Mouse (Mus musculus) mature B cell (primary cell): ENCODE results near the gene Hist1h2bf.

Experiments
- in situ Hi-C: fragments of 300-500 bp; cut with MboI; formaldehyde crosslinking; loops from 2 replicates; pipeline ENCODE4 v1.14.3; 2019

The Hist1h2bf gene

DNA sequence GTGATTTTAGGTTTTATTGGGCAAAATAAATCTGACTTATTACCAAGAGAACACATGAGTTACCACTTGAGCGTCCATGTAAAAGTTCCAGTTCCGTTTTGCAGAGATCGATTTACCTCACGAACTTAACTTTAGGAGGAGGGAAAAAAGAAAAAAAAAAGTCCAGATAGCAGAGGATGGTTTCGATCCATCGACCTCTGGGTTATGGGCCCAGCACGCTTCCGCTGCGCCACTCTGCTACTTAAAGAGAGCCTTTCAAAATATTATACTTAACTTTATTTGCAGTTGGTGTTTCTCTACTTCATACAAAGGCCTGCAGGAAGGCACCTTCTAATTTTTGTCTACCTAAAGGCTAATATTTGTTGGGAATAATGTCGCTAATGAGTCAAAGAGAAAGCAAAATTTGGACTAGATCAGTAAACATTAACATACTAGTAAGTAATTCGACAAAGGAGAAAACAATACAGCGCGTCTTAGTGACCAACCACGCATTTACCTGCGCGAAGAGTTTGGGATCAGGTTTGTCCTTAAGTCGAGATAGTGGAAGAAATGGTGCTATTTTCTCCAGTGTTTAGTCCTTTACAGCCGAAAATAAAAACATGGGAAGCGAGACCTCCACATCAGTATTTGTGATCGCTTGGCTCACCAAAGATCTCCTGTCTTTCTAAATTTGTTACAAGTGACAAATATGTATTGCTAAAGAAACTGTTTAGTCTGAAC, 43.7 kb downstream of the Hist1h2bf start:
- in situ Hi-C loops = loop anchor here (5.0 kb wide), 1 partner anchor 37 kb away; no protein-coding TSS in a partner anchor

DNA sequence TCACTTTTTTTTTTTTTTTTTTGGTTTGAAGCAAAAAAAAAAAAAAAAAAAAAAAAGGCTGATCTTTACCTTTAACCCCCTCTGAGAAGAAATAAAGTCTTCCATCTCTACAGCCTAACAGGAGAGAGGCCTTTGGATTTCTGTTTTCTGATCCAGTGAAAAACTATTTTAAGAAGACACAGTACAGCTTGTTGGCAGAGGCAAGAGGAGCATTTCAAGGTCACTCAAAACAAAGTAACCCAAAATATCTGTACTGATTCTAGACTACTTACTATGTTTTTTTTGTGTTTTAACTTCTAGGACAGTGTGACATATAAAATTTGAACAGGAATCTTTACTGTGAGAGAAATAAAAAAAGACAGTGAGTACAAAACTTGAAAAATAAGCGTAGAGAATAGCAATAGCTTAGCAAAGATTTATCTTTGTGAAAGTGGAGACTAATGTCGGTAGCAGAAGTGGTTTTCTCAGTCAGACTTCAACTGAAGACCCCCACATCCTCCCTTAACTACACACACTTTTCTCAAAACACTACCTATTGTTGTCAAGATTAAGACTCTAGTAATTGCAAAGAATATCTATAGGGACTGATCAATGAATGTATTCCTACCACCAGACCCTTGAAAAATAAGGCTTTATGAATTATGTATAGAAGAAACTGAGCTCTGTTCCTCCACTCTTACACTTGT, 44.4 kb downstream of the Hist1h2bf start:
- in situ Hi-C loops = loop anchor here (5.0 kb wide), 1 partner anchor 38 kb away; no protein-coding TSS in a partner anchor

DNA sequence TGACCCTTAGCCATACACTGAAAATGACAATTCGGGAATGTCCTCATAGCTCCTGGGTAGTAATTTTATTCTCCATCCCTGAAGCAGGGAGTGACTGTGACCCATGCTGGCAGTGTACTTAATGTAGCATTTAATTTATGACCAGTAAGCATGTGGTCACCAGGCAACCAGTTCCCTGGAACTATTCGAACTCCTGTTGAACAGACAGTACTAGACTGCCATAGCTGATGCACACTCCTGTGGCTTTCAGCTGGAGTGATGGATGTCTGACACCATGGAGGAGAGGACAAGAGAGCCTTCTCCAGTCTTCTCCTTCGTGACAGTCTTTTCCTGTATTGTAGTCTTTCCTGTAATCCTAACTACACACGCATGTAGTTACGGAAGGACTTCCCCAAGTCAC, 45.0 kb downstream of the Hist1h2bf start:
- in situ Hi-C loops = no loop called here

DNA sequence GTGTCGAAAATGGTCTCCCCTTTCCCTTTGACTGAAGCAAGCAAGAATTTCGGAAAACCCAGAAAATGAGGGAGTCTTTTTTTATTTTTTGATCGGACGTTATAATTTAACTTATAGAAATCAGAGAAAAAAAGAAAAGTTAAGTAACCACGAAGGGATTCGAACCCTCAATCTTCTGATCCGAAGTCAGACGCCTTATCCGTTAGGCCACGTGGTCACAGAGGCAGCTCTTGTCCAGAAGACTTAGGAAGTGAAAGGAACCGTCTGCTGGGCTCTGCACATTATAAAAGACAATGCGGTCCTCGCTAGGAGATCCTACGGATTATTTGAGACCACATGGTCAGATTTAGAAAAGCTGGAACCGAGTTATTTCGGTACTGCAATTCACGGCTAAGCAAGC, 47.7 kb downstream of the Hist1h2bf start:
- in situ Hi-C loops = no loop called here

DNA sequence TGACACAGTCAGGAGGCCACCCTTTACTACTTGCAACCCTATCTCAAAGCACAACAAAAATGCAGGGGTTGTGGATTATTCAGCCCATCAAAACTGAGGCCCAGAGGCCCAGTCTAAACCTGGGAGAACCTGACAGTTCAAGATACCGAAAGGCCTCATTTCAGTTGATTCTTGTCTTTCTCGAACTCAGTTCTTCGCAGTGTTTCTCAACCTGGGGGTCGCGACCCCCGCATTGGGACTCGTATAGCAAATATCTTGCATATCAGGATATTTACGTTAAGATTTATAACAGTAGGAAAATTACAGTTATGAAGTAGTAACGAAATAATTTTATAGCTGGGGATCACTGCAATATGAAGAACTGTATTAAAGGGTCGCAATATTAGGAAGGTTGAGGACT, 48.1 kb downstream of the Hist1h2bf start:
- in situ Hi-C loops = no loop called here

DNA sequence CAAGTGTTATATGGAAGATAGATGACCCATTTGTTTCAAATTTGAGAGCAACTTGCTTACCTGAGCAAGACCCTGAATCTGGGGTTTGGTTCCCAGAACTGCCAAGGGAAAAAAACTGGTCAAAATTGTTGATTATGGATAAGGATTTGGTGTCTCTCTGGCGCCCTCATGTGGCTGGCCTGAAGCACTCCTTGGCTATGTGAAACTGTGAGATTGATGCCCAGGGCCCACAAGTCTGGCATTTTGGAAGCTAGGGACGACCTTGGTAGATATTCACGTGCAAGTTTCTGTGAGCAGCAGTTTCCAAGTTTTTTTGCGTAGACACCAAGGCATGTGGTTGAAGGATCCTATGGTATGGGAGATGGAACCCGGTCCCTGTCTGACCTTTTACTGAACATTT, 49.3 kb downstream of the Hist1h2bf start:
- in situ Hi-C loops = loop anchor here (5.0 kb wide), 1 partner anchor 1482 kb away; the partner anchor contains the start of genes Hist1h2ag, Hist1h2bj and Hist1h4i

DNA sequence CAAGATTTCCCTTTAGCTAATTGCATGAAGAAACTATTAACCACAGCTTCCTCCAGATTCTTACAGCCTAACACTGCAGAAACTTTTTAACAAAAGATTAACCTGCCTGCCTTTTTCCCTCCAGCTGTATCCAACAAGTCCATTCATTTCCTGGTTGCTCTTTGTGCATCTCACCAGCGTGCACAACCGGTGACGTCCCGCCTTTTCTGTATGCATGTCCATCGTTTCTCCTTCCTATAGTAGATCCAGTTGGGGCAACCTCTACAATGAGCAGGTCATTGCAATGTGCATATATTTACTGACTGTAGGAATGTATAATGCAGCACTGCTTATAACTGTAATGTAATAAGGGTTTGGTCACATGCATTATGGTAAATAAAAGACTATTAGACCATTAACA, 50.0 kb downstream of the Hist1h2bf start:
- in situ Hi-C loops = loop anchor here (5.0 kb wide), 1 partner anchor 1482 kb away; the partner anchor contains the start of genes Hist1h2ag, Hist1h2bj and Hist1h4i
